Mouse (Mus musculus) lung, embryonic 16.5 days (tissue): ENCODE measurements around the gene Egln1. TPM values are rescaled to one million over a fixed set of nuclear protein-coding genes. Genes with fewer than 3 reads are reported as not detected.

Experiments used
- ATAC-seq: fragments of 200-750 bp; cut with Nextera tagmentation; 2 replicates; pipeline ENCODE4 v1.8.0; 2017; ENCODE audit warnings: low read depth, mild to moderate bottlenecking, moderate library complexity
- H3K27ac ChIP-seq: fragments of 300-500 bp; sonication (generic); 2 replicates; pipeline ENCODE4 v1.5.1; 2014; ENCODE audit warnings: mild to moderate bottlenecking, control low read depth, low read length
- H3K27me3 ChIP-seq: fragments of 300-500 bp; sonication (generic); 2 replicates; pipeline ENCODE4 v1.6.1; 2014; ENCODE audit warnings: low read depth, low read length, mixed read lengths; ENCODE audit not compliant: control insufficient read depth, insufficient read depth
- H3K36me3 ChIP-seq: fragments of 300-500 bp; sonication (generic); 2 replicates; pipeline ENCODE4 v1.6.1; 2014; ENCODE audit warnings: low read length; ENCODE audit not compliant: control insufficient read depth, insufficient read depth
- H3K4me1 ChIP-seq: fragments of 300-500 bp; sonication (generic); replicated peaks from 2 replicates; pipeline ENCODE4 v1.6.1; 2014; ENCODE audit warnings: low read length, mixed read lengths; ENCODE audit not compliant: control insufficient read depth, insufficient read depth
- H3K4me2 ChIP-seq: fragments of 300-500 bp; sonication (generic); 2 replicates; pipeline ENCODE4 v1.6.1; 2014; ENCODE audit warnings: low read depth, low read length, control low read depth
- H3K4me3 ChIP-seq: fragments of 300-500 bp; sonication (generic); 2 replicates; pipeline ENCODE4 v1.5.1; 2014; ENCODE audit warnings: mild to moderate bottlenecking, low read length, control low read depth
- H3K9ac ChIP-seq: fragments of 300-500 bp; sonication (generic); 2 replicates; pipeline ENCODE4 v1.6.1; 2014; ENCODE audit warnings: low read length, control low read depth
- H3K9me3 ChIP-seq: fragments of 300-500 bp; sonication (generic); 2 replicates; pipeline ENCODE4 v1.6.1; 2016; ENCODE audit warnings: low read length; ENCODE audit not compliant: control insufficient read depth
- WGBS: fragments of 180-500 bp; shearing (Covaris S2); extraction: QIAGEN DNeasy Blood & Tissue Kit; methylation state at CpG from one replicate; pipeline ENCODE4 v1.1.7; 2014; 5-methylcytosine and 5-hydroxymethylcytosine counted together
- polyA plus RNA-seq: library from polyadenylated mRNA; unstranded; fragments of >200 nt; fragmentation: Nextera tagmentation; extraction: Ambion mirVana; gene quantifications from 2 replicates; pipeline ENCODE4 v1.2.1, GENCODE M21; 2015

Egln1 gene
- polyA plus RNA-seq, 1 experiment from 2014 or later = 11.7 TPM

GRCm38 (mm10) chr8:124930649-124931048 lies 18.5 kb downstream of the Egln1 start:
- no peak overlapping the region for H3K4me3 ChIP-seq
- H3K27ac ChIP-seq = no peak overlapping the region
- no peak for ATAC-seq
- H3K4me1 ChIP-seq = peaks cover 9% of the 10 kb centered on the region
- no peaks in the 10 kb centered on the region for H3K36me3 ChIP-seq
- H3K9me3 ChIP-seq = no peaks in the 10 kb centered on the region
- H3K9ac ChIP-seq = no peak overlapping the region
- no peak overlapping the region for H3K4me2 ChIP-seq
- H3K27me3 ChIP-seq = no peaks in the 10 kb centered on the region
- WGBS = 87% methylated on average over 4 of the region's 4 CpGs

GRCm38 (mm10) chr8:124930086-124930485 lies 19.0 kb downstream of the Egln1 start:
- Histone ChIP-seq H3K4me1 (peaks cover 9% of the 10 kb centered on the region), H3K4me2 (no peak overlapping the region), H3K36me3 (no peaks in the 10 kb centered on the region), H3K4me3 (no peak overlapping the region), H3K9me3 (no peaks in the 10 kb centered on the region), H3K27ac (no peak overlapping the region), H3K27me3 (no peaks in the 10 kb centered on the region), H3K9ac (no peak overlapping the region)
- no peak for ATAC-seq
- WGBS = 85% methylated on average over 13 of the region's 13 CpGs

GRCm38 (mm10) chr8:124929006-124929405 lies 20.1 kb downstream of the Egln1 start:
- no peaks in the 10 kb centered on the region for H3K27me3 ChIP-seq
- WGBS = 82% methylated on average over 11 of the region's 11 CpGs
- no peak for ATAC-seq
- H3K9me3 ChIP-seq = no peaks in the 10 kb centered on the region
- no peaks in the 10 kb centered on the region for H3K36me3 ChIP-seq
- H3K4me3 ChIP-seq = no peak overlapping the region
- peaks cover 9% of the 10 kb centered on the region for H3K4me1 ChIP-seq
- no peak overlapping the region for H3K27ac ChIP-seq
- no peak overlapping the region for H3K4me2 ChIP-seq
- no peak overlapping the region for H3K9ac ChIP-seq

GRCm38 (mm10) chr8:124926351-124926771 lies 22.8 kb downstream of the Egln1 start:
- Histone ChIP-seq H3K4me2 (no peak overlapping the region), H3K27ac (peak overlapping the region; percentile 50; the same call in 1 of the 2 replicates), H3K9ac (0 out of 2 replicates have a peak overlapping the region, but pooled peaks have one; percentile 12), H3K36me3 (no peaks in the 10 kb centered on the region), H3K9me3 (no peaks in the 10 kb centered on the region), H3K27me3 (no peaks in the 10 kb centered on the region), H3K4me3 (no peak overlapping the region), H3K4me1 (peaks cover 24% of the 10 kb centered on the region)
- WGBS = 27% methylated on average over 10 of the region's 10 CpGs
- peak; percentile 64 for ATAC-seq

GRCm38 (mm10) chr8:124925544-124926266 lies 23.4 kb downstream of the Egln1 start:
- Histone ChIP-seq H3K4me1 (peaks cover 24% of the 10 kb centered on the region), H3K27ac (0 out of 2 replicates have a peak overlapping the region, but pooled peaks have one; percentile 14)

GRCm38 (mm10) chr8:124923971-124924652 lies 25.0 kb downstream of the Egln1 start:
- Histone ChIP-seq H3K27ac (no peak overlapping the region), H3K4me3 (no peak overlapping the region)

More at GRCm38 (mm10) chr8:124925544-124926266, 23.4 kb downstream of the Egln1 start:
- Histone ChIP-seq H3K27me3 (no peaks in the 10 kb centered on the region), H3K36me3 (no peaks in the 10 kb centered on the region), H3K4me3 (no peak overlapping the region), H3K4me2 (no peak overlapping the region), H3K9ac (no peak overlapping the region), H3K9me3 (no peaks in the 10 kb centered on the region)
- 56% methylated on average over 14 of the region's 14 CpGs for WGBS
- ATAC-seq = no peak

GRCm38 (mm10) chr8:124922490-124923089 lies 26.5 kb downstream of the Egln1 start:
- ATAC-seq = no peak
- peaks cover 24% of the 10 kb centered on the region for H3K4me1 ChIP-seq
- H3K27ac ChIP-seq = peak overlapping the region; percentile 40

More at GRCm38 (mm10) chr8:124923971-124924652, 25.0 kb downstream of the Egln1 start:
- Histone ChIP-seq H3K36me3 (no peaks in the 10 kb centered on the region), H3K4me2 (no peak overlapping the region), H3K4me1 (peaks cover 24% of the 10 kb centered on the region), H3K27me3 (no peaks in the 10 kb centered on the region), H3K9ac (no peak overlapping the region), H3K9me3 (no peaks in the 10 kb centered on the region)
- WGBS = 84% methylated on average over 15 of the region's 15 CpGs
- no peak for ATAC-seq

GRCm38 (mm10) chr8:124921369-124922279 lies 27.5 kb downstream of the Egln1 start:
- H3K27me3 ChIP-seq = no peaks in the 10 kb centered on the region
- H3K4me3 ChIP-seq = no peak overlapping the region
- no peaks in the 10 kb centered on the region for H3K36me3 ChIP-seq
- peak overlapping the region; percentile 15; the same call in 1 of the 2 replicates for H3K4me2 ChIP-seq
- no peaks in the 10 kb centered on the region for H3K9me3 ChIP-seq
- ATAC-seq = peak; percentile 40; the same call in 1 of the 2 replicates
- peak overlapping the region; percentile 39 for H3K27ac ChIP-seq
- H3K4me1 ChIP-seq = peaks cover 22% of the 10 kb centered on the region
- H3K9ac ChIP-seq = no peak overlapping the region
- WGBS = 39% methylated on average over 18 of the region's 18 CpGs

More at GRCm38 (mm10) chr8:124922490-124923089, 26.5 kb downstream of the Egln1 start:
- Histone ChIP-seq H3K9me3 (no peaks in the 10 kb centered on the region), H3K4me3 (no peak overlapping the region), H3K9ac (no peak overlapping the region), H3K36me3 (no peaks in the 10 kb centered on the region), H3K27me3 (no peaks in the 10 kb centered on the region), H3K4me2 (no peak overlapping the region)
- 72% methylated on average over 11 of the region's 11 CpGs for WGBS
